Mouse (Mus musculus) thymus, postnatal 36 days (tissue): Measurements from ENCODE around the gene Rasgrf2.
A peak's percentile ranks its signal among the peaks of the same experiment; 100 is the strongest.

Experiments used
- DNase-seq, 2 experiments: peaks; one replicate each; pipeline ENCODE4 v3.0.0; 2022; ENCODE audit warnings: mixed read lengths in 2 of 2

The Rasgrf2 gene

DNA sequence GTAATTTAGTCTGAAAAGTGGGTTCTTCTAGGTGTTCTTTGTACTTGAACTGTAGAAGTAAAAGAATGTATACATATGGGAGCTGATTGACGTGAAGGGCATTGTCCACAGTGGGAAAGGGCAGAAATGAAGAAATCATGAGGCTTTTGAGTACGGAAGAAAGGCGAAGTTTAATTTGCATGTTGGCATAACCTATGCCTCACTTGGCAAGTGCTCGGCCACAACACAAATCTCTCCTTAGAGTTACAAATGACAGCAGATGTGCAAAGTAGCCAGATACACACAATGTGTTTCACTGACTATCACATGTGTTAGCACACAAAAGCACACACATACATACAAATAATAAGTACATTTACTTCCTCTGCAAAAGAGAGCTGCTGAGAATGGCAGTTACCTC lies 251.2 kb downstream of the Rasgrf2 start:
- DNase-seq, result no peak

DNA sequence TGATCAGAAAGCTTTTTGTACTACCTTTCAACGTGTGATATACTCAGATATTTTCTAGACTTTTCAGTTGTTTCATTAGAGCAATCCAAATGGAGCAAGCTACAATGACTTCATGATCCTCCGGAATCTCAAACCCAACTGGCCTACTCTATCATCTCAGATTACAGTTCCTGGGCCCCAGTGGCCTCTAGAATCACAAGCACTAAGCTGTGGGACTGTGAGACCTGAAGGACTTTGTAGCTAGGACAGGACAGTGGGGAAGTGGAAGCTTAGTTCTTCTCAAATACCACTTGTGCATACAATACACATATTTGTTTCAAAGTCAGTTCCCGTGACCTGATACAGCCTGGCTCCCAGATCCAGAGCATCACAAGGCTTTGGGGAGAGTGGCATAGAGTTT lies 253.5 kb downstream of the Rasgrf2 start:
- no peak for DNase-seq

DNA sequence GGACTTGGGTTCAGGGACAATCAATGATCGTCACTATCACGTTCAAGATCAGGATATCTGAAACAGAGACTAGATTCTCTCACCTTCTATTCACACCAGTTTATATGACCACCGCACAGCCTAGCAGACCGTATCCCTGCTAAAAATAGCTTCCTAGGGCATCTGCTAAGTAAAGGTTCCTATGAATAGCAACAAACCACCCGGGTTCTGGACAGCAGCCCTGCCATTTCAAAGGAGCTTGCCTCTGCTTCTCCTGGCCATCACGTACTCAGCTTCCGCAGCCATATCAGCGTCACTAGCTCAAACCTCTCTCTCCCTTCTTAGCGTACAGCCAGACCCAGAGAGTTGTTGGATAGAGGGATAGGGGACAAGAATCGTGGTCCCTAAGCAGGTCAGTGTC lies 254.1 kb downstream of the Rasgrf2 start:
- no peak for DNase-seq

DNA sequence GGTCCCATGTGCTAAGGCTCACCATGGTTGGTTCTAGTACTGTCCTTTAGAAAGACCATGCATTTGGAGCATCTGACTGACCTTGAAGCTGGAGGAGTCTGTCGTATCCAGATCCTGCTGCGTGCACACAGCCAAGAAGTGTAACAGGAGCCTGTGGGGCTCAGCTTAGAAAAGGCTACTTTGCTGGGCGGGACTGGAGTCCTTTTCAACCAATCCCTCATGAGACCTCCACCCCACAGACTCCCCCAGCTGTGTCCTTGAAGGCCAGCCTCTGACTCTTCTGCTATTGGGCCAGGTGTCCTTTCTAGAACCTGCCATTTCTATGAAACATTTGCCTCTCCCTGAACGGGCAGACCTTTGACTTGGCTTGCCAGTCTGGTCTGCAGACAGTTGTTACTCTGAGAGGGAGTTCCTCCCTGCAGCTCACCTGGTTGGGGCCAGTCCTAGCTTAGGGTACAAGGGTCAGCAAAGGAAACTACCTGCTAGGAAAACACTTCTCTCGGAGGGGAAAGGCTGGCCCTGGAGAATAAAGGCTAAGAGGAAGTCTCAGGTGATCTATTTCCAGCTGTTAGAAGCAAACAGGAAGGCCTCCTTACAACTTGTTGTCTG lies 254.6 kb downstream of the Rasgrf2 start, which contains the start of gene Ckmt2:
TSS of gene Ckmt2 (minus strand) at position 145 of the 609 bp plus-strand sequence.
- DNase-seq, result no peak

DNA sequence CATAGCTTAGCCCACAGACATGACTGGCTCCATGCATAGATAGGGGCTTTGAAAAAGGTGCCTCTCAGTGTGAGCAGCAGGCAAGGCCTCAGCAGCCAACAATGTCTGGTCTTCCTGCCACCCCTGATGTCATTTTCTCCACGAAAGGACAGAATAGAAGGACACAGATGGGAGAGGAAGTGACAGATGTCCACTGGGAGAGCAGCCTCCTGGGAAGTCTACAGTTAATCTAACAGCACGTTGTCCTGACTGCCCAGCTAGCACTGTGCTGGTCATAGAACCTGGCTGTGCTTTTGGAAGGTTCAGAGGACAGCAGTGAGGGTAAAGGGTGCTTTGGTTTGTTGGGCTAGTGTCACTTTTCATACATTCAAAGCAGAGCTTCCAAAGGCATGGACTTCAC lies 255.9 kb downstream of the Rasgrf2 start:
- DNase-seq, result no peak

DNA sequence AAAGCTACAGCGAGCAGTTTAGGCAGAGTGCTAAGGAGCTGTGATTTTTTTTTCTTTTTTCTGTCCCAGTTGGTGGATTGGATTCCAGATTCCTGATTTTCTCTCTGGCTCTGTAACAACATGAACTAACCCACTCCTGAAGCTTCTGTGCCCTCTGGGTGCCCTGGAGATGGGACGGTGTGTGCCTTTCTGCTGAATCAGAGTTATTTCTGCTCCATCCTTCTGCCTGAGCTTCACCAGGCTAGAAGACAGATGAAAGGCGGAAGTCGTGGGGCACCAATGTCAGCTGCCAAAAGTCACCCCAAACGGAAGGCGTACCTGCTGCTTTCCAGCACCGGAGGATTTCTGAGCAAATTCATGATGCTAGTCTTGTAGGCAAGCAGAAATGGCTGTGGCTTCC lies 256.9 kb downstream of the Rasgrf2 start:
- no peak for DNase-seq

DNA sequence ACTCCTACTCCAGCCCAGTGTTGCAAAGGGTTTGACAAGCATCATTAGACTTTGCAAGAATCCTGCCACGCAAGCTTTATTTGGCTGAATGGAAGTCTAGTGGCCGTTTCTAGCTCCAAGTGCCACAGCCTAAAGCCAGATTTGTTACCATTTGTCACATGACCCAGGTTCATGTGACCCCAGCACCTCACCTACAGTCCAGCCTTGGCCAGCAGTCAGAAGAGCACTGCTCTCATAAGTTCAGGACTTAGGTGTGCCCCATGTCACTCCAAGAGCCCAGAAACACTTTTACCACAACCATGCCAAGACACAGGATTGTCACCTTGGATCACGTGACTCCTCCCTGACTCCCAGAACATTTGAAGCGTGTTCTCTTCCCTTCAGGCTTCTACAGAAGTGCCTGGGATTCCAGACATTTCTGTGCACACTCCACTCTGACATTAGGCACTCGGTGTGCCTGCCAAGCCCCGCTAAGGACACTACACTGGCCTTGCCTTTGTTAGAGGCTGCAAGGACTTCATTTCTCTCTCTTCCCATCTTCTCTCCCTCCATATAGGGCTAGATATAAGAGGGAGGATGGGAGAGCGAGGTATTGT lies 257.6 kb downstream of the Rasgrf2 start:
- DNase-seq, result no peak

DNA sequence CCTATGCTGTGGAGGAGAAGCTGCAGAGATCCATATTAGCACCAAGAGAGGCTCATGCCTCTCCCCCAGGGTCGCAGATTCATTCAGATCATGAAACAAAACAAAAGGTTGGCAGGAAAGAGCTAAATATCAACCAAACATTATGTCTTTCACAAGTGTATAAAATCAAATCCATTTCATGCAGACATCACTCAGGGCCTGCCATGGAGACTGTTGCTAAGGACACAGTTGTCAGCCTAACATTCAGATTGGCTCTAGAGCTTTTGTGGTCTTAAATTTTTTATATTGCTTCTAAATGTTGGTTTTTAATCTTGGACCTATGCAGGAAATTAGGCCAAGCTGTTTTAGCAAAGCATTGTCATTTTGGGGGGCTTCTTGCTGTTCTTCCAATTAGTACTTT lies 262.9 kb downstream of the Rasgrf2 start:
- no peak for DNase-seq

DNA sequence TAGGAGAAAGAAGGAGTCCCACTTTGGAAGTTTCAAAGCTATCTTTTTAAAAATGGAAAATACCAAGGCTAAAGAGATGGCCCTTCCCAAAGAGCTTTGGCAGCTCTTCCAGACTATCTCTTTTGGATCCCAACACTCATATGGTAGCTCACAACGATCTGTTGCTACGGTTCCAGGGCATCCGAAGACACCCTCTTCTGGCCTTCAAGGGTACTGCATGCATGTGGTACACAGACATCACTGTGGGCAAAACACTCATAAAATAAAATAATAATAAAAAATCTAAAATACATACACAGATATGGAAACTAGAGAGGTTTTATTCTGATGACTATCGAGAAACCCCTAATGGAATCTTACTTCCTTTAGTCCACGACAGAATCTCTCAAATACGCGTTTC lies 272.6 kb downstream of the Rasgrf2 start:
- DNase-seq, result peak; percentile 9 to 12

DNA sequence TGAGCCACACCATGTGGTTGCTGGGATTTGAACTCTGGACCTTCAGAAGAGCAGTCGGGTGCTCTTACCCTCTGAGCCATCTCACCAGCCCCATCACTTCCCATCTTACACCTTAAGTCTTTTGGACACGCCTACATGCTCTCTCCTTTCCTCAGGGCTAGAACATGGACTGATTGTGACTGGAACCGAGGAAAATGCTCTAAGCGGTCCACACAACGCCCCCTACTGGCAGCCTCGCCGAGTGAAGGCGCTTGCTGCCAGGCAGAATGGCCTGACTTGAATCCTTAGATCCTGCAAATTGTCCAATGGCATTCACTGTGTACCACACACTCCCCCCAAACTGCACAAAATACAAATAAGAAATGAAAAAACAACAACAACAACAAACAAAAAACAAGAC lies 274.0 kb downstream of the Rasgrf2 start:
- DNase-seq, result no peak

DNA sequence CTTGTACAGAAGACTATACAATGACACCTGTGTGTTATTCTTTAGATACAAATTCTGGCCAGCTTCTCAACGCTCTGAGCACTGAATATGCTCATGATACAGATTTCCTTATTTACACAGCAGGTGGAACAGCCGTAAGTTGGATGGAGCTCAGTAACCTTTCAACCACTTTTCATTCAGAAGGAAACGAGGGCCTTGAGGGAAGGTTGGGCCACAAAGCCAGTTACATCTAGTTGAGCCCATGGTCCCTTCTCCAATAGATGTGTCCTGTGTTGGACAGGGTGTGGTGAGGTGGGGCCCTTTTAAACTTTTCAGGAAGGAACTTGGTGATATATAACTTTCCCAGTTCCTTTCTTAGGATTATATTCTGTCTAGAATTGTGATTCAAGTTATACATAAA lies 277.0 kb downstream of the Rasgrf2 start:
- no peak for DNase-seq
